Mouse (Mus musculus) frontal cortex, adult (tissue): ENCODE measurements around the gene Hes5.

Experiments used
- ATAC-seq: cut with Nextera tagmentation; 2 replicates; pipeline ENCODE4 v1.9.2; 2017; ENCODE audit warnings: mild to moderate bottlenecking, moderate library complexity, mixed read lengths; ENCODE audit not compliant: low TSS enrichment

Gene Hes5

GRCm38 (mm10) chr4:155011312-155012025, 50.7 kb downstream of the Hes5 start:
- no peak for ATAC-seq
